Mouse (Mus musculus): ENCODE measurements around the gene 1700019A02Rik. TPM values are rescaled to one million over a fixed set of nuclear protein-coding genes. Genes with fewer than 3 reads are reported as not detected.

1700019A02Rik gene
- total RNA-seq (2021) (not detected), polyA plus RNA-seq (2012; rRNA removed) (not detected in 2 replicates)
- long read RNA-seq: 0 reads

DNA sequence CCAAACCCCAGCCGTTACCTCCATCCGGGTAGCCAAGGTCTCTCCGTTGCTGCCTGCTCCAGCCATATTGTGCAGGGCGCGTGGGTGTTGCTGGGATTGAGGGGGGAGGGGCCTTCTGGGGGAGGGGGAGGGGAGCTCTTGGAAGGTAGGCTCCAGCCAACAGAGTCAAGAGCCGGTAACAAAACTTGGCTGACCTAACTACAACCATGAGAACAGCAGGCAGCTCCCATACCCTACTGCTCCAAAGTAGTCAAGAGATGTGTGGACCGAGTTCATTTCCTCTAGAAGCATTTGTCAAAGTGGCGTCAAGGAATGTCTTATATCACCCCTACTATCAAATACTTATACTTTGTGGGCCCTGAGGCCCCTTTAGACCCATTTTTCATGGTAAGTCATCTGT lies at the start of gene 1700019A02Rik:
Gene 1700019A02Rik (minus strand): TSS at position 101 of the 400 bp plus-strand sequence.
- no peak for DNase-seq

DNA sequence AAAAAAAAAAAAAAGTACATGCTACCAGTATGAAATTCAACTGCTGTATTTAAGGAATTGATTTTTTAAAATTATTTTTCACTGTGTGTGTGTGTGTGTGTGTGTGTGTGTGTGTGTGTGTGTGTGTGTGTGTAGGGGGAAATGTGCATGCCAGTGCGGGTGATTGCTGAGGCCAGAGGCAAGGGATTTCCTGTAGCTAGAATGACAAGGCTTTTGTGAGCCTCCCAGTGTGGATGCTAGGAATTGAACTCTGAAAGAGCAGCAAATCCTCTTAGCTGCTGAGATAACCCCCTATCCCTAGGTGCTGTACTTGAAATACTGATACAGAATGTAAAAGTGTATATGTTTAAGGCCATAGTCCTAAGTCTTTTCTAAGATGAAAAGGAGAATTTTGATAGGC lies 38.6 kb upstream of the 1700019A02Rik start:
- no peak for DNase-seq

DNA sequence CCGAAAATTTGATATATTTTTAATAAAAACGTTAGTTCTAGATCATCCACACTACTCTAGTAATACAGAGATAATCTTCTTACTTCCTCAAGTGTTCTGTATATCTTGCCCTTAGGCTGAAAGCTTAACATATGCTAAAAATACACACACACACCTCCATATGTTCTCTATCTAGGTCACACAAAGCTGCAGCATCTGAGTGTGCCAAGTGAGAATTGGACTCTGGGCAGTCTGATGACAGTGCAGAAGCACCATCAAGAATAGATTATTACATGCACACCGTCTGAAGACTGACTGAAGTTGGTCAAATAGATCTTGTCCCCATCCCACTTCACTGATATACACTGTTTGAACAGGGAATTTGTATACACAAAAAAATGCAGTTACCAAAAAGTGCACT lies 38.2 kb upstream of the 1700019A02Rik start:
- DNase-seq: no peak

GRCm38 (mm10) chr1:53224775-53225174 lies 37.3 kb upstream of the 1700019A02Rik start:
- no peak for DNase-seq

DNA sequence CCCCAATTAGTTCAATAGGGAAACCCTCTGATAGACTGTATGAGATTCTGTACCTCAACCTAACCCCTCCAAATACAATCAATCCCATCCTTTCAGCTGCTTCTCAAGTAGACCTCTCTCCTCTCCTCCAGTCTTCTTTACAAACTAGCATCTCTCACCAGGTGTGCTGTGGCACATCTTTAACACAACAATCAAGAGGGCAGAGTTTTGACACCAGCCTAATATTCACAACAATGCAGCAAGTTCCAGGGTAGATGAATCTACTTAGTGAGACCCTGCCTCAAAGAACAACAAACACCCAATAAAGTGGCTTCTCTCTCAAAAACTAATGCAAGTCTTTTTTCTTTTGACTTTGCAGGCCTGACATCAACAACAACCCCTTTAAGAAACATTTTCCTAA lies 22.7 kb upstream of the 1700019A02Rik start:
- no peak for DNase-seq

DNA sequence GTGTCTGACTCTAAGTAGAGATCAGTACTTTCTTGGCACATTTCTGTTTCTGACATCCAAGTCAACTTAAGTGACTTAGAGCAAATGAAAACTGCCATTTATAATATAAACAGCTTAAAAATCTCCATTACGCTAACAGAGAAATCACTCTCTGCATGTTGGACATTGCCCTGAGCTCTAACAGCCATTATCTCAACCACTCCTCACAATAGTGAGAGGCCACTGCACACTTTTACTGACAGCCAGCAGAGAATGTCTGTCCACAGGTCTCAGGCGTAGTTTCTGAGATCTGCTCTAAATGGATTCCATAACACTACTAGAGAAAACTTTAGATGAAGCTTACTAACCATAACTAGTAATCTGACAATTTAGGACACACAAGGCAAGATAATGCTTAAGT lies 16.5 kb upstream of the 1700019A02Rik start:
- DNase-seq: no peak

GRCm38 (mm10) chr1:53201630-53202199 lies 14.3 kb upstream of the 1700019A02Rik start:
- DNase-seq: no peak

GRCm38 (mm10) chr1:53194536-53194935 lies 7.1 kb upstream of the 1700019A02Rik start:
- DNase-seq: no peak

DNA sequence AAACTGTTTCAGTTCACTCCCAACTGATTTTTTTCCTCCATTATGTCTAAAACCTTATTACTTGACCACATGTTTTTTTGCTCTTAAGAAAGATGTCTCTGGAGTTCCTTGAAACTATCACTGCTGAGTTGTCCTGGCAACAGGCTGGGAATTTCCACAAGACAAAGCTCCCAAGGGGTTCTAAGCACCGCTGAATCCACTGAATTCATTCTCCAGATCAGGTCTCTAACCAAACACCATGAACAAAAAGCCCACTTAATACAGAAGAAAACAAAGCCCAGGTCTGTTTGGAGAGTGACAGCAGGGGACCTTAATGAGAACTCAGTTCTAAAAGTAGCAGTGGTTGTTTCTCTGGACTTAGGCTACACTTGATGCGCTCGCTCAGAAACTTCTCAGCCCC lies 3.8 kb upstream of the 1700019A02Rik start:
- DNase-seq: no peak

GRCm38 (mm10) chr1:53189620-53190019 lies 2.2 kb upstream of the 1700019A02Rik start:
- DNase-seq: no peak

DNA sequence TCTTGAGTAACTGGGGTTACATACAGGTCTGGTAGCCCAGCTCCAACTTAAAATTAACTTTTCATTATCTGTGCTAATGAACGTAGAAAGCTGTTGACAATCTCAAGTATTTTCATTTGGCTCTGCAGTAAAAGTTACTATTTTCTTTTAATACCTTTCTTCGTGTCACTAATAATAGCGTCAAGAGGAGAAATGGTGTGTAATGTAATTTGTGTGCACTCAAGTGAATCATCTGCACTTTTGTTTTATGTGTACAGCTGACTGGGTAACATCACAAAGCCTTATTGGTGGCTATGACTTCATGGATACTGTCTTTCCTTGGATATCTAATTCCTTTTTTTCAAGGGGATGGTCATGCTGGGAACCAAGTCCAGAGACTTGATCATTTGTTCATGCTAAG lies 1.1 kb downstream of the 1700019A02Rik start:
- no peak for DNase-seq

DNA sequence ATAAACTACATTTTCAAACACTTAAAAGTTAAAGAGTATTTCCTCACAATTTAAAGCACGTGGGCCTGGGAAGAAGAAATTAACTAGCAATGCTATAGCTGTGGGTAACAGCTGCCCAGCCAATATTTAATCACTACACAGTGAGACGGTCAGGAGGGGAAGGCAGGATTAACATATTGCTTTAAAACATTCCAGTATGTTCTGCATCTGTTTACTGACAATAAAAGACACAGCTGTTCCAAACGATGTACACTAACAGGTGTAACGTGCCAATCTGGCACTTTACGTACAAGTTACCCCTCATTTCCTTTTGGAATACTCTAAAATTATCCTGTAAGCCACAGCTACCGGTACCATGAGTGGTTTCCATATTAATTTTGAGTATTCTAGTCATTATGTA lies 29.7 kb downstream of the 1700019A02Rik start:
- no peak for DNase-seq

DNA sequence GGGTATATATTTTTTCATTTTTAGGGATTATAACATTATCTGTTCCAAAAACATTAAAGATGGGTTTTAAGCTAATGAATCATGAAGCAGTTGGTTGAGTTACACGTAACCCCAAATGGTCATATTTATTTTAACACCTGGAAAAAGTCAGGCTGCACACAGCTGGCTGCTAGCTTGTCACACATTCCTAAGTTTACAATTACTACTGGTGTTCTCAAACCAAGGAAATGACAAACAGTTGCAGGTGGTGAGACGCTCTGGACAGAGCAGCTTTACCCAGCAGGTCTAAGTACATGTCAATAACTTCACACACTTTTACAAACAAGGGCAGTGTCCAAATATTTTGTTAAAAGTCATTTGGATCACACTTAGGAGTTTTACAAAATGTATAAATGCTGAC lies 64.4 kb downstream of the 1700019A02Rik start:
- no peak for DNase-seq

DNA sequence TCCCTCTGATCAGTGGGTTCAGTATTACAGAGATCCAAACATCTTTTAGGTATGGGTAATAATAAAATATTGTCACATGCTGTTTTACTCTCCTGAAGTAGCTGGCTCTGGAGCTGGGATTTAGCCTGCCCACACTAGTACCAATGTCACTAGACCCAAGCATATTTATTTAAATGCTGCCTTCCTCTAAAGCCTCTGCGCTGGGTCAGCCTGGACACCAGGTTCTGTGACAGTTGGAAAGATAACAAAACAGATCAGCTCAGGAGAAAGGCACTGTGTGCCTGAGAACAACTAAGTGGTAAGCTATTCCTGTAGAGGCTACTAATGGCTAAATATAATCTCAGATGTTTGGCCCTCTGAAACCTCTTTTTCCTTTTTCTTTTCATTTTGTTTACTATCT lies 76.9 kb downstream of the 1700019A02Rik start:
- DNase-seq: no peak

Other genes with a start within 250 kb of the 1700019A02Rik start
- gene 1700019D03Rik, start 167.5 kb downstream of the 1700019A02Rik start, total RNA-seq (2021): 1 to 10 TPM; 1.1 to 1.7 TPM
- 0.19 and 0.29 TPM in 2 replicates for gene 1700019D03Rik, start 167.5 kb downstream of the 1700019A02Rik start, polyA plus RNA-seq (2012; rRNA removed)
- not detected for gene Mstn, start 126.0 kb downstream of the 1700019A02Rik start, total RNA-seq (2021)
- gene Mstn, start 126.0 kb downstream of the 1700019A02Rik start, polyA plus RNA-seq (2012; rRNA removed): not detected in 2 replicates
- 1 to 10 TPM; 4.5 to 5.4 TPM for gene Pms1, start 109.4 kb upstream of the 1700019A02Rik start, total RNA-seq (2021)
- 0.56 and 0.75 TPM in 2 replicates for gene Pms1, start 109.4 kb upstream of the 1700019A02Rik start, polyA plus RNA-seq (2012; rRNA removed)
- 10 to 100 TPM; 15.5 to 21.4 TPM for gene Ormdl1, start 109.5 kb upstream of the 1700019A02Rik start, total RNA-seq (2021)
- 2.1 and 2.6 TPM in 2 replicates for gene Ormdl1, start 109.5 kb upstream of the 1700019A02Rik start, polyA plus RNA-seq (2012; rRNA removed)
- not detected for gene Gm28778, start 109.5 kb upstream of the 1700019A02Rik start, total RNA-seq (2021)
- gene Gm28778, start 109.5 kb upstream of the 1700019A02Rik start, polyA plus RNA-seq (2012; rRNA removed): 5.7 and 7.1 TPM in 2 replicates
- gene Osgepl1, start 126.0 kb upstream of the 1700019A02Rik start, total RNA-seq (2021): 10 to 100 TPM; 18.7 to 22.7 TPM
- 3.8 and 3.9 TPM in 2 replicates for gene Osgepl1, start 126.0 kb upstream of the 1700019A02Rik start, polyA plus RNA-seq (2012; rRNA removed)
- gene Asdurf, start 165.0 kb upstream of the 1700019A02Rik start, total RNA-seq (2021): 10 to 100 TPM in 1 of 2 experiments, 1 to 10 TPM in 1; 1.5 to 17.3 TPM
- not detected in 2 replicates for gene Asdurf, start 165.0 kb upstream of the 1700019A02Rik start, polyA plus RNA-seq (2012; rRNA removed)
- gene Gm28551, start 165.0 kb upstream of the 1700019A02Rik start, total RNA-seq (2021): under 1 TPM in 1 of 2 experiments, not detected in 1; 0.10 TPM
- not detected in 2 replicates for gene Gm28551, start 165.0 kb upstream of the 1700019A02Rik start, polyA plus RNA-seq (2012; rRNA removed)
- 10 to 100 TPM; 22.0 to 29.8 TPM for gene Asnsd1, start 165.1 kb upstream of the 1700019A02Rik start, total RNA-seq (2021)
- gene Asnsd1, start 165.1 kb upstream of the 1700019A02Rik start, polyA plus RNA-seq (2012; rRNA removed): 0.96 and 1.0 TPM in 2 replicates